In the genomic region with DNA sequence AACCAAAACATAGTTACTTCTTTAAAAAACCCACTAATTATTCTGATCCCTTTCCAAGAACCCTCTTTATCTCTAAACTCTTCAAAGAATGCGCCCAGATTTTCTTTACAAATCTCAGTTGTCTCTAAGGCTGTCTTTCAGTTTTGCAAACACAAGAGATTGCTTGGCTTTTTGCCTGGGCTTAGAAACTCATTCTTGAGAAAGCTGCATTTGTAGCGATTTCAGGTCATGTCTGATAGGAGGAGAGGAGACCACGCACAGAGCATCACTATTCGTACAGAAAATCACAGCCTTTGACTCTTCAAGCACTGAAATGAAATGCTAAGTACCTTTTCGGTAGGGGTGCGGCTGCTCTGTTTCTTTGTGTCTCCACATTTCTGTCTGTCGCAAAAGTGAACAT, we compare ENCODE assay signal across 18 mouse cellular contexts.
DNase-seq lines count a peak whose midpoint lies in the region; ATAC-seq and TF ChIP-seq lines count a peak whose summit lies in the region.
"Had no signal": no experiment of that assay in that cellular context is flagged by ENCODE, and none has a peak within 500 bp of the region (broad histone marks: within the 10 kb centered on the region; RNA-seq: fewer than 3 reads in every experiment).

No protein-coding gene starts in this region.

- DNase-seq in forebrain, embryonic 11.5 days (ENCODE audit: low spot score) = no peak
- no peak for DNase-seq in lung, postnatal 4 days
- DNase-seq in NIH3T3 (ENCODE audit: low read depth) = peak; percentile 7
- peak; percentile 81 for DNase-seq in brain, embryonic 14.5 days (ENCODE audit: low read depth)
- no peak for DNase-seq in gastrocnemius, postnatal 10 days
- DNase-seq: B cell, adult 2 months; cerebellum, postnatal 14 days; heart, postnatal 14 days; kidney, postnatal 4 days; liver, embryonic 13.5 days; right cerebral cortex, postnatal 25 days had no signal

- no peaks in the 10 kb centered on the region for H3K9me3 ChIP-seq in forebrain, embryonic 15.5 days
- H3K9me3 ChIP-seq in forebrain, embryonic 11.5 days (ENCODE audit: control insufficient read depth, low read length) = no peaks in the 10 kb centered on the region
- no peaks in the 10 kb centered on the region for H3K9me3 ChIP-seq in lung, embryonic 16.5 days (ENCODE audit: control insufficient read depth, low read length)
- H3K9me3 ChIP-seq: embryonic facial prominence, embryonic 15.5 days; heart, embryonic 10.5 days; intestine, embryonic 15.5 days; limb, embryonic 13.5 days; liver, embryonic 13.5 days had no signal

- WGBS in forebrain, embryonic 15.5 days = 24% methylated on average over 7 of the region's 7 CpGs
- 74% methylated on average over 7 of the region's 7 CpGs for WGBS in forebrain, embryonic 11.5 days
- WGBS in lung, embryonic 16.5 days = 55% methylated on average over 7 of the region's 7 CpGs

- H3K27ac ChIP-seq in forebrain, embryonic 15.5 days (replicated peaks) = no peak overlapping the region
- no peak overlapping the region for H3K27ac ChIP-seq in forebrain, embryonic 11.5 days (ENCODE audit: low read depth, low read length)
- no peak overlapping the region for H3K27ac ChIP-seq in lung, embryonic 16.5 days (ENCODE audit: low read length)
- H3K27ac ChIP-seq: embryonic facial prominence, embryonic 15.5 days; heart, embryonic 10.5 days; hindbrain, embryonic 14.5 days; intestine, embryonic 15.5 days; limb, embryonic 13.5 days; liver, embryonic 13.5 days had no signal

- no peak overlapping the region for H3K4me2 ChIP-seq in forebrain, embryonic 15.5 days (replicated peaks)
- H3K4me2 ChIP-seq in forebrain, embryonic 11.5 days (ENCODE audit: low read depth, low read length, severe bottlenecking) = no peak overlapping the region
- no peak overlapping the region for H3K4me2 ChIP-seq in lung, embryonic 16.5 days (ENCODE audit: low read depth, low read length)
- H3K4me2 ChIP-seq: embryonic facial prominence, embryonic 15.5 days; hindbrain, embryonic 14.5 days; intestine, embryonic 15.5 days; limb, embryonic 13.5 days; liver, embryonic 13.5 days had no signal

- no peak for TF ChIP-seq CTCF in brain, embryonic 14.5 days (IDR thresholded peaks at IDR 0.05; ENCODE audit: borderline replicate concordance, extremely low read depth, insufficient read depth, insufficient read length)

- no peaks in the 10 kb centered on the region for H3K27me3 ChIP-seq in forebrain, embryonic 15.5 days
- no peaks in the 10 kb centered on the region for H3K27me3 ChIP-seq in forebrain, embryonic 11.5 days (ENCODE audit: control insufficient read depth, insufficient read depth, low read length)
- H3K27me3 ChIP-seq in lung, embryonic 16.5 days (ENCODE audit: control insufficient read depth, insufficient read depth, low read depth, low read length) = no peaks in the 10 kb centered on the region
- H3K27me3 ChIP-seq: embryonic facial prominence, embryonic 15.5 days; intestine, embryonic 15.5 days; limb, embryonic 13.5 days; liver, embryonic 13.5 days had no signal

- ATAC-seq in forebrain, embryonic 15.5 days (replicated peaks) = peak; percentile 38; the same call in 1 of the 2 replicates
- ATAC-seq in forebrain, embryonic 11.5 days (replicated peaks; ENCODE audit: low FRiP score) = no peak
- peak; percentile 45 for ATAC-seq in lung, embryonic 16.5 days (ENCODE audit: low read depth)
- ATAC-seq: intestine, embryonic 15.5 days had no signal

- no peak overlapping the region for H3K4me3 ChIP-seq in forebrain, embryonic 15.5 days
- H3K4me3 ChIP-seq in forebrain, embryonic 11.5 days (ENCODE audit: low read depth, low read length) = no peak overlapping the region
- H3K4me3 ChIP-seq in lung, embryonic 16.5 days (ENCODE audit: low read length) = no peak overlapping the region
- H3K4me3 ChIP-seq: embryonic facial prominence, embryonic 15.5 days; heart, embryonic 10.5 days; intestine, embryonic 15.5 days; limb, embryonic 13.5 days; liver, embryonic 13.5 days had no signal

- no peaks in the 10 kb centered on the region for H3K36me3 ChIP-seq in forebrain, embryonic 15.5 days
- H3K36me3 ChIP-seq in forebrain, embryonic 11.5 days (ENCODE audit: control insufficient read depth, insufficient read depth, low read length) = no peaks in the 10 kb centered on the region
- no peaks in the 10 kb centered on the region for H3K36me3 ChIP-seq in lung, embryonic 16.5 days (ENCODE audit: control insufficient read depth, insufficient read depth, low read length)
- H3K36me3 ChIP-seq: embryonic facial prominence, embryonic 15.5 days; heart, embryonic 10.5 days; intestine, embryonic 15.5 days; limb, embryonic 13.5 days; liver, embryonic 13.5 days had no signal

- peaks cover 10% of the 10 kb centered on the region for H3K4me1 ChIP-seq in forebrain, embryonic 15.5 days
- no peaks in the 10 kb centered on the region for H3K4me1 ChIP-seq in forebrain, embryonic 11.5 days (replicated peaks; ENCODE audit: control insufficient read depth, insufficient read depth, low read length)
- no peaks in the 10 kb centered on the region for H3K4me1 ChIP-seq in lung, embryonic 16.5 days (replicated peaks; ENCODE audit: control insufficient read depth, insufficient read depth, low read length)
- H3K4me1 ChIP-seq: embryonic facial prominence, embryonic 15.5 days; heart, embryonic 10.5 days; intestine, embryonic 15.5 days; limb, embryonic 13.5 days; liver, embryonic 13.5 days had no signal

- H3K9ac ChIP-seq in forebrain, embryonic 15.5 days (replicated peaks) = no peak overlapping the region
- H3K9ac ChIP-seq in forebrain, embryonic 11.5 days (ENCODE audit: low read length) = no peak overlapping the region
- H3K9ac ChIP-seq in lung, embryonic 16.5 days (ENCODE audit: low read length) = no peak overlapping the region
- H3K9ac ChIP-seq: embryonic facial prominence, embryonic 15.5 days; hindbrain, embryonic 14.5 days; intestine, embryonic 15.5 days; limb, embryonic 13.5 days; liver, embryonic 13.5 days had no signal

- no peak for TF ChIP-seq POLR2A in brain, embryonic 14.5 days (IDR thresholded peaks at IDR 0.05; ENCODE audit: borderline replicate concordance, extremely low read depth, insufficient read depth, insufficient read length, poor library complexity, severe bottlenecking)

Comparison
In these comparisons a context has a peak if more than half of its experiments do, and no peak if none do; other contexts are left out.
1. DNase-seq: peak in NIH3T3 (single experiment) and brain, embryonic 14.5 days (single experiment); none in forebrain, embryonic 11.5 days (single experiment), lung, postnatal 4 days (0 of 2) and gastrocnemius, postnatal 10 days (single experiment).